Mouse (Mus musculus): ENCODE measurements around the gene Zdbf2. TPM values are rescaled to one million over a fixed set of nuclear protein-coding genes. Genes with fewer than 3 reads are reported as not detected.

Zdbf2 gene
- polyA plus RNA-seq, 2 experiments, result 0.06 to 0.09 TPM

DNA sequence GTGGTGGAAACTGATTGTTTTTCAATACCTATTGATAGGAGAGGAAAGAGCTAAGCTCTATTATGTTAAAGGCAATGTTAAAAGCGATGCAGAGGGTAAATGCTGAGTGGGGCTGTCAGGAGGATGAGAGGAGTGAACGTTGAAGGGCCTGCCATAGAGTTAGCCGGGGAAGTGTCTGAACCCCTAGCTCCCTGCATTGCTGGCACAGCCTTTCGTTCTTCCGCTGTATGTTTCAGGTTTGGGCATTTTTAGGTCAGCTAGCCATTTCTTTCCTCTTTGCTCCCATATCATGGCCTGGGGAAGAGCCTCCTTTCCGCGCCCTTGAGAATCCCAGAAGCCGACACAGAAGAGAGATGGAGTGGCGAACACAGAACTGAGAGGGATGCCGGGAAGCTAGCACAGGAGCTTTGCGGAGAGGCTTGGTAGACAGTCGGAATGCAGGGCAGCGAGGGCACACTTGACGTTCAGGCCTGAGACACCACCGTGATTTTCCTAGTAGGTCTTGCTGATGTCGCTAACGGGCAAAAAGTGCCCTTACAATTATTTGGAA is 11.9 kb upstream of the Zdbf2 start:
- no peak overlapping the region for H3K9ac ChIP-seq (replicated peaks)
- 43% methylated on average over 17 of the region's 17 CpGs for WGBS (ENCODE audit: insufficient replicate concordance)
- H3K4me2 ChIP-seq (ENCODE audit: low read depth), result no peak overlapping the region
- H3K4me3 ChIP-seq (ENCODE audit: insufficient read depth in 1 of 2, low read depth in 2 of 2, low read length in 2 of 2), result no peak overlapping the region
- TF ChIP-seq CTCF (IDR thresholded peaks at IDR 0.05; ENCODE audit: low read depth), result no peak
- no peak for TF ChIP-seq EP300 (IDR thresholded peaks at IDR 0.05; ENCODE audit: low read depth)
- H3K4me1 ChIP-seq (replicated peaks; ENCODE audit: control insufficient read depth in 2 of 2, insufficient read depth in 2 of 2, low read length in 1 of 2), result no peaks in the 10 kb centered on the region
- no peak for DNase-seq (ENCODE audit: low read depth in 3 of 3, low spot score in 3 of 3)
- peaks cover 77% of the 10 kb centered on the region for H3K27me3 ChIP-seq (ENCODE audit: control insufficient read depth, insufficient read depth, low read length)
- no peaks in the 10 kb centered on the region for H3K36me3 ChIP-seq (replicated peaks; ENCODE audit: control insufficient read depth, insufficient read depth, low read depth)
- no peak overlapping the region for H3K27ac ChIP-seq
- H3K9me3 ChIP-seq (ENCODE audit: control insufficient read depth, low read length), result no peaks in the 10 kb centered on the region
- ATAC-seq (ENCODE audit: insufficient read depth), result no peak

DNA sequence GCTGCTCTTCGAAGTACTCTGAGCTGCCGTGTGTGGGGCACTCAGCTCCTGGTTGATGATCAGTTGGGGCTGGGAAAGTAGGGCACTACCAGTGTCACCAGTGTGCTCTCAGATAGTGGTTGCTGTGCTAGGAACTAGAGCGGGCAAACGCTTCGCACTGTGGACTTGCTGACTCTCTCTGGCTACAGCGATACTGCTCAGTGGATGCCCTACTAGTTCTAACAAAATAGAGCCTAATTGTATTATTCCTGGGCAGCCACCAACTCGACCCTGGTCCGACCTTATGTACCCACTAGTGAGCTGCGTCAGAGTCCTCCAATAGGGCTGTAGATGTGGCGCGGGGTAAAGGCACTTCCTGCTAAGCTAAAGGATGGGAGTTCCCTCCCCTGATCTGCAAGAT is 9.4 kb upstream of the Zdbf2 start:
- Histone ChIP-seq H3K4me2 (ENCODE audit: low read depth) (no peak overlapping the region), H3K4me1 (replicated peaks; ENCODE audit: control insufficient read depth in 2 of 2, insufficient read depth in 2 of 2, low read length in 1 of 2) (no peaks in the 10 kb centered on the region), H3K4me3 (ENCODE audit: insufficient read depth in 1 of 2, low read depth in 2 of 2, low read length in 2 of 2) (no peak overlapping the region), H3K36me3 (replicated peaks; ENCODE audit: control insufficient read depth, insufficient read depth, low read depth) (no peaks in the 10 kb centered on the region), H3K9ac (replicated peaks) (no peak overlapping the region), H3K27me3 (ENCODE audit: control insufficient read depth, insufficient read depth, low read length) (peaks cover 81% of the 10 kb centered on the region), H3K27ac (no peak overlapping the region), H3K9me3 (ENCODE audit: control insufficient read depth, low read length) (no peaks in the 10 kb centered on the region)
- 32% methylated on average over 11 of the region's 11 CpGs for WGBS (ENCODE audit: insufficient replicate concordance)
- TF ChIP-seq EP300 (IDR thresholded peaks at IDR 0.05; ENCODE audit: low read depth), result no peak
- no peak for TF ChIP-seq CTCF (IDR thresholded peaks at IDR 0.05; ENCODE audit: low read depth)
- ATAC-seq (ENCODE audit: insufficient read depth) (no peak), DNase-seq (ENCODE audit: low read depth in 3 of 3, low spot score in 3 of 3) (no peak)

DNA sequence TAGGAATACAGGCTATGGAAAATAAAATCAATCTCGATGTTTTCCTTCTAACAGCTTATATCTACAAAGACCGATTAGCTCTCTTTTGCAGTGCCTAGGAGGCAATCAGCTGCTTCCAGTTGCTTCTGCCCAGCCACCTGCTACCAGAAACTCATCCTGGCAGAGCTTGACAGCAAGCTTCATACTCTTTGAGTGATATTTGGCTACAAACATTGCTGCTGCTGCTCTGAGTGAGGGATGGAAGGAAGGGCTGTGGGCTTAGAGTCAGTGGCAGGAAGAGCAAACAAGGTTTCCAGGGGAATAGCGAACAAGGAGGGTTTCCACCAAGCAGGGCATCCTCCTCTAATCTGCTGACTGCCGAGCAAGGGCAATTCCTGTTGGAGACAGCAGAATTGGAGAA is 7.6 kb upstream of the Zdbf2 start:
- peaks cover 78% of the 10 kb centered on the region for H3K27me3 ChIP-seq (ENCODE audit: control insufficient read depth, insufficient read depth, low read length)
- DNase-seq (ENCODE audit: low read depth in 3 of 3, low spot score in 3 of 3), result no peak
- H3K36me3 ChIP-seq (replicated peaks; ENCODE audit: control insufficient read depth, insufficient read depth, low read depth), result no peaks in the 10 kb centered on the region
- 32% methylated on average over 4 of the region's 4 CpGs for WGBS (ENCODE audit: insufficient replicate concordance)
- no peaks in the 10 kb centered on the region for H3K4me1 ChIP-seq (replicated peaks; ENCODE audit: control insufficient read depth in 2 of 2, insufficient read depth in 2 of 2, low read length in 1 of 2)
- no peaks in the 10 kb centered on the region for H3K9me3 ChIP-seq (ENCODE audit: control insufficient read depth, low read length)
- TF ChIP-seq CTCF (IDR thresholded peaks at IDR 0.05; ENCODE audit: low read depth), result no peak
- no peak for TF ChIP-seq EP300 (IDR thresholded peaks at IDR 0.05; ENCODE audit: low read depth)
- no peak overlapping the region for H3K27ac ChIP-seq
- H3K4me3 ChIP-seq (ENCODE audit: insufficient read depth in 1 of 2, low read depth in 2 of 2, low read length in 2 of 2), result no peak overlapping the region
- no peak for ATAC-seq (ENCODE audit: insufficient read depth)
- H3K4me2 ChIP-seq (ENCODE audit: low read depth), result no peak overlapping the region
- no peak overlapping the region for H3K9ac ChIP-seq (replicated peaks)

DNA sequence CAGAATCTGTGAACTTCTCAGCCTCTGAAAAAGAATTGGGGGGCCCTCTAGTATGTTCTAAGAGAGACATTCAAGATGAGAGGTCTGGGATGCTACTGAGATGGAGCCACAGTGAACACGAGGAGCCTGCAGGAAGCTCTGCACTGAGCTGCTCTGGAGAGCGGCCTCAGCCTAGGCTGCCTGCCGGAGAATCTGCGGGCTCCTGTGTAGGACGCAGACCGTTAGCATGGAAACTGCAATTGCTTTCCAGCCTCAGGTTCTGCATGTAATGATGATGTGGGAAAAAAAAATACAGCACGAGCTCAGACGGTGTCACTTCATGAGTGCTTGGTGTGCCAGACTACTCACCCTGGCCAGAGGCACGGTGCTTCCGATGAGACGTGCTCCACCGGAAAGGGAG is 6.9 kb upstream of the Zdbf2 start:
- no peak overlapping the region for H3K9ac ChIP-seq (replicated peaks)

DNA sequence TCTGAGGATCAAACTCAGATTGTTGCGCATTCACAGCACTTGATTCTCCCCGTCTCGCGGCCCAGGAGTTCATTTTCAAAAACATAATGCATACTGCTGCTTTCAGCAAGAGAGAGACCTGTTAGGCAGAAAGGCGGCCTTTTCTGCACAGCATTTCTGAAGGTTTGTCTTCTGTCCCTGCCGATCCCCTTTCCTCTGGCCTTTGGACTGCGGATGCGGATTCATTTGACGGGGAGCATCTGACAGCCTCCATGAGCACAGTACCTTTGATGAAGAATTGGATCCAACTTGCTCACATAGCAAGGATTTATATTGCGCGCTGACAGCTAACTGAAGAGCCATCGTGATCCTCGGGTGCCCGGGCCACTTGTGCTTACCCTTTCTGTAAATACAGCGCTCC is 6.3 kb upstream of the Zdbf2 start:
- H3K27me3 ChIP-seq (ENCODE audit: control insufficient read depth, insufficient read depth, low read length), result peaks cover 80% of the 10 kb centered on the region

More for the DNA sequence above, 6.9 kb upstream of the Zdbf2 start:
- Histone ChIP-seq H3K36me3 (replicated peaks; ENCODE audit: control insufficient read depth, insufficient read depth, low read depth) (no peaks in the 10 kb centered on the region), H3K27me3 (ENCODE audit: control insufficient read depth, insufficient read depth, low read length) (peaks cover 79% of the 10 kb centered on the region), H3K4me2 (ENCODE audit: low read depth) (no peak overlapping the region), H3K4me3 (ENCODE audit: insufficient read depth in 1 of 2, low read depth in 2 of 2, low read length in 2 of 2) (no peak overlapping the region), H3K9me3 (ENCODE audit: control insufficient read depth, low read length) (no peaks in the 10 kb centered on the region), H3K27ac (no peak overlapping the region), H3K4me1 (replicated peaks; ENCODE audit: control insufficient read depth in 2 of 2, insufficient read depth in 2 of 2, low read length in 1 of 2) (no peaks in the 10 kb centered on the region)
- DNase-seq (ENCODE audit: low read depth in 3 of 3, low spot score in 3 of 3), result no peak
- WGBS (ENCODE audit: insufficient replicate concordance), result 35% methylated on average over 12 of the region's 12 CpGs
- ATAC-seq (ENCODE audit: insufficient read depth), result no peak
- TF ChIP-seq EP300 (IDR thresholded peaks at IDR 0.05; ENCODE audit: low read depth) (no peak), CTCF (IDR thresholded peaks at IDR 0.05; ENCODE audit: low read depth) (no peak)

More for the DNA sequence above, 6.3 kb upstream of the Zdbf2 start:
- Histone ChIP-seq H3K36me3 (replicated peaks; ENCODE audit: control insufficient read depth, insufficient read depth, low read depth) (no peaks in the 10 kb centered on the region), H3K4me3 (ENCODE audit: insufficient read depth in 1 of 2, low read depth in 2 of 2, low read length in 2 of 2) (no peak overlapping the region), H3K4me1 (replicated peaks; ENCODE audit: control insufficient read depth in 2 of 2, insufficient read depth in 2 of 2, low read length in 1 of 2) (no peaks in the 10 kb centered on the region), H3K4me2 (ENCODE audit: low read depth) (no peak overlapping the region), H3K9ac (replicated peaks) (no peak overlapping the region), H3K9me3 (ENCODE audit: control insufficient read depth, low read length) (no peaks in the 10 kb centered on the region), H3K27ac (no peak overlapping the region)
- ATAC-seq (ENCODE audit: insufficient read depth) (no peak), DNase-seq (ENCODE audit: low read depth in 3 of 3, low spot score in 3 of 3) (no peak)
- 32% methylated on average over 15 of the region's 15 CpGs for WGBS (ENCODE audit: insufficient replicate concordance)
- TF ChIP-seq CTCF (IDR thresholded peaks at IDR 0.05; ENCODE audit: low read depth), result no peak
- TF ChIP-seq EP300 (IDR thresholded peaks at IDR 0.05; ENCODE audit: low read depth), result no peak
